Mouse (Mus musculus) neural tube, embryonic 12.5 days (tissue): ENCODE measurements around the gene Scd2. TPM values are rescaled to one million over a fixed set of nuclear protein-coding genes. Genes with fewer than 3 reads are reported as not detected.
A peak's percentile ranks its signal among the peaks of the same experiment; 100 is the strongest.

Experiments
- ATAC-seq: fragments of 200-750 bp; cut with Nextera tagmentation; 2 replicates; pipeline ENCODE4 v1.8.0; 2017; ENCODE audit warnings: low read depth, mild to moderate bottlenecking, moderate TSS enrichment, moderate library complexity; ENCODE audit not compliant: low FRiP score
- H3K27ac ChIP-seq: fragments of 300-500 bp; sonication (generic); 2 replicates; pipeline ENCODE4 v1.5.1; 2016
- H3K27me3 ChIP-seq: fragments of 300-500 bp; sonication (generic); replicated peaks from 2 replicates; pipeline ENCODE4 v1.6.1; 2016; ENCODE audit warnings: mild to moderate bottlenecking
- H3K36me3 ChIP-seq: fragments of 300-500 bp; sonication (generic); 2 replicates; pipeline ENCODE4 v1.6.1; 2016; ENCODE audit warnings: mild to moderate bottlenecking
- H3K4me1 ChIP-seq: fragments of 300-500 bp; sonication (generic); 2 replicates; pipeline ENCODE4 v1.6.1; 2016
- H3K4me2 ChIP-seq: fragments of 300-500 bp; sonication (generic); replicated peaks from 2 replicates; pipeline ENCODE4 v1.6.1; 2016; ENCODE audit warnings: mild to moderate bottlenecking
- H3K4me3 ChIP-seq: fragments of 300-500 bp; sonication (generic); 2 replicates; pipeline ENCODE4 v1.5.1; 2016
- H3K9ac ChIP-seq: fragments of 300-500 bp; sonication (generic); 2 replicates; pipeline ENCODE4 v1.6.1; 2016; ENCODE audit warnings: mild to moderate bottlenecking
- H3K9me3 ChIP-seq: fragments of 300-500 bp; sonication (generic); 2 replicates; pipeline ENCODE4 v1.6.1; 2016; ENCODE audit warnings: mild to moderate bottlenecking
- WGBS: fragments of 180-500 bp; shearing (Covaris S2); methylation state at CpG from one replicate; pipeline ENCODE4 v1.1.7; 2016; 5-methylcytosine and 5-hydroxymethylcytosine counted together
- polyA plus RNA-seq: library from polyadenylated mRNA; unstranded; fragments of >200 nt; fragmentation: Nextera tagmentation; extraction: Ambion mirVana; gene quantifications from 2 replicates; pipeline ENCODE4 v1.2.1, GENCODE M21; 2016

Scd2 gene
- polyA plus RNA-seq, 1 experiment from 2014 or later, result 371 TPM

GRCm38 (mm10) chr19:44292483-44292882 is 991 bp upstream of the Scd2 start:
- H3K27me3 ChIP-seq, result no peaks in the 10 kb centered on the region
- peaks cover 22% of the 10 kb centered on the region; the same call in 1 of the 2 replicates for H3K36me3 ChIP-seq
- no peaks in the 10 kb centered on the region for H3K9me3 ChIP-seq
- peak overlapping the region; percentile 71; the same call in 1 of the 2 replicates for H3K4me3 ChIP-seq
- peak overlapping the region; percentile 79 for H3K27ac ChIP-seq
- WGBS, result 36% methylated on average over 3 of the region's 3 CpGs
- H3K4me1 ChIP-seq, result peaks cover 39% of the 10 kb centered on the region
- H3K9ac ChIP-seq, result peak overlapping the region; percentile 38
- H3K4me2 ChIP-seq, result peak overlapping the region; percentile 97
- ATAC-seq, result no peak

DNA sequence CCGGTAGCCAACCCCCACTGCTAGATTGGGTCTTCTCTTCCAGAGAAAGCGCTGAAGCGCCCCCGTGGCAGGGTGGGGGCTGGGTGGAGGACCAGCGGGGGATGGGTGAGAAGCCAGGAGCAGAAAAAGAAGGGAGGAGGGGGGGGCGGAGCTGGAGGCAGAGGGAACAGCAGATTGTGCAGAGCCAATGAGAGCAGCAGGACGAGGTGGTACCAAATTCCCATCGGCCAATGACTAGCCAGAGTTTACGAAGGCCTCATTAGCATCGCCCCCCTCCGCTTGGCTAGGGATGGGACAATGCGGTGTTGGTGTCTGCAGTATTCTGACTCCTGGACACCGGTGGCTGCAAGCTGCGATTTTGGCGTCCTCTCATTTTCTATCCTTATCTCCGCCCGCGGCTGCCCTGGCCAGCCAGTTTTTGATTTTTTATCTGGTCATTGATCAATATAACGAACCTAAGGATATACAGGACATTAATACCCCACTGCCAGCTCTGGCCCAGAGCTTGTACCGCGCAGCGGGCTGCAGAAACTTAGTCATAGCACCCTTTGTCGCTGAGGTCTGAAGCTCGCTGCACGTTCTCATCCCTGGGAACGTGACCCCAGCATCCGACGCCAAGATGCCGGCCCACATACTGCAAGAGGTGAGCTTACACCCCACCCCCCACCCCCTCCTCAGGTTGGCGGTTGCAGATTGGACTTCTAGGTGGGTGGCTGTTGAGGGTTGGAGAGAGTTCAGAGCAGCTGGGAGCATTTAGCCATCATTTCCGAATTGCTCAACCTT is 486 bp downstream of the Scd2 start:
- peak; percentile 98 for ATAC-seq
- peaks cover 37% of the 10 kb centered on the region for H3K36me3 ChIP-seq
- H3K4me2 ChIP-seq, result peak overlapping the region; percentile 97
- peak overlapping the region; percentile 71 for H3K4me3 ChIP-seq
- H3K9me3 ChIP-seq, result no peaks in the 10 kb centered on the region
- H3K9ac ChIP-seq, result peak overlapping the region; percentile 87
- H3K27me3 ChIP-seq, result no peaks in the 10 kb centered on the region
- peaks cover 54% of the 10 kb centered on the region for H3K4me1 ChIP-seq
- peak overlapping the region; percentile 89 for H3K27ac ChIP-seq
- WGBS, result 2% methylated on average over 31 of the region's 31 CpGs

DNA sequence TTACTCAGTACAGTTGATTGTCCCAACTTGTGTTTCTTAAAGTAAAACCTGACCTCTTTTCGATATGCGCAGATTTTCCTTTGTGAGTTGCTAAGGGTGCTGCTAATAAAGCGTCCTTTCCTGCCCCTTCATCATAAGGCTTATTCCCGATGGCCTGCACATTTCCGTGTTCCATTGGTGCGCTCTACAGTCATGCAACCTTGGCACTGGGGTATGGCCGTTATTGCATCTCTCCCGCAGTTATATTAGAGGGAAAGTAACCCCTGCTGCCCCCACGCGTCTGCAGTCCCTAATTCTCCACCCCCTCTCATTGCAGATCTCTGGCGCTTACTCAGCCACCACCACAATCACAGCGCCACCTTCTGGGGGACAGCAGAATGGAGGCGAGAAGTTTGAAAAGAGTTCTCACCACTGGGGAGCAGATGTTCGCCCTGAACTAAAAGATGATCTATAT is 1.1 kb downstream of the Scd2 start:
- peak overlapping the region; percentile 97 for H3K4me2 ChIP-seq
- peaks cover 44% of the 10 kb centered on the region for H3K36me3 ChIP-seq
- no peaks in the 10 kb centered on the region for H3K9me3 ChIP-seq
- H3K4me1 ChIP-seq, result peaks cover 61% of the 10 kb centered on the region
- peak overlapping the region; percentile 71 for H3K4me3 ChIP-seq
- H3K27ac ChIP-seq, result peak overlapping the region; percentile 89
- H3K9ac ChIP-seq, result peak overlapping the region; percentile 87
- H3K27me3 ChIP-seq, result no peaks in the 10 kb centered on the region
- under 1% methylated on average over 14 of the region's 14 CpGs for WGBS
- peak; percentile 58 for ATAC-seq

GRCm38 (mm10) chr19:44295251-44295650 is 1.8 kb downstream of the Scd2 start:
- Histone ChIP-seq H3K9ac (peak overlapping the region; percentile 87), H3K4me1 (peaks cover 67% of the 10 kb centered on the region), H3K4me3 (peak overlapping the region; percentile 71), H3K27me3 (no peaks in the 10 kb centered on the region), H3K36me3 (peaks cover 50% of the 10 kb centered on the region), H3K9me3 (no peaks in the 10 kb centered on the region), H3K4me2 (peak overlapping the region; percentile 97), H3K27ac (no peak overlapping the region)
- no peak for ATAC-seq
- 6% methylated on average over 3 of the region's 3 CpGs for WGBS

DNA sequence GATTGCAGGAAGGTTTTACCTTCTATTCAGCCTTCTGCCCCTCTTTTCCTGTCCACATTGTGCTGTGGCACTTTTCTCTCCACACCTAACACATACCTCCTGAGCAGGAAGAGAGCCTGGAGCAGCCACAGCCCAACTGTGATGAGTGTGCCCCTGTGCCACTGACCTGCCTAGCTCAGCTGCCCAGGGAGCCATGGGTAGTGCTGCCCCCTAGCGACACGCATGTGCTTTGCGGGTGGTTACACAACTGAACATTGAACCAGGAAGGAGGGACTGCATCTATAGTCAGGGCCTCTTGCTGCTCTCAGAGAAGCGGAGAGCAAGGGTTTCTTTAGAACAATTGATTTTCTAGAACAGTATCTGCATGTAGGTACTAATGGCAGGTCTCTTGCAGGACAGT is 2.3 kb downstream of the Scd2 start:
- ATAC-seq, result no peak
- Histone ChIP-seq H3K4me2 (peak overlapping the region; percentile 97), H3K4me3 (peak overlapping the region; percentile 71), H3K4me1 (peaks cover 72% of the 10 kb centered on the region), H3K9me3 (no peaks in the 10 kb centered on the region), H3K9ac (peak overlapping the region; percentile 87), H3K36me3 (peaks cover 55% of the 10 kb centered on the region), H3K27me3 (no peaks in the 10 kb centered on the region), H3K27ac (no peak overlapping the region)
- 3% methylated on average over 4 of the region's 4 CpGs for WGBS

- WGBS, result 28% methylated on average over 7 of the region's 7 CpGs
- peak overlapping the region; percentile 87 for H3K9ac ChIP-seq
- H3K27ac ChIP-seq, result no peak overlapping the region
- peak overlapping the region; percentile 71 for H3K4me3 ChIP-seq
- H3K4me2 ChIP-seq, result peak overlapping the region; percentile 97
- no peak for ATAC-seq
- H3K4me1 ChIP-seq, result peaks cover 75% of the 10 kb centered on the region
- H3K9me3 ChIP-seq, result no peaks in the 10 kb centered on the region
- H3K36me3 ChIP-seq, result peaks cover 59% of the 10 kb centered on the region
- H3K27me3 ChIP-seq, result no peaks in the 10 kb centered on the region
Measured at GRCm38 (mm10) chr19:44296186-44296585, 2.7 kb downstream of the Scd2 start.

- Histone ChIP-seq H3K4me3 (peak overlapping the region; percentile 71), H3K9ac (peak overlapping the region; percentile 87), H3K4me2 (peak overlapping the region; percentile 97), H3K36me3 (peaks cover 69% of the 10 kb centered on the region), H3K9me3 (no peaks in the 10 kb centered on the region), H3K27ac (no peak overlapping the region), H3K4me1 (peaks cover 73% of the 10 kb centered on the region), H3K27me3 (no peaks in the 10 kb centered on the region)
- ATAC-seq, result no peak
- 65% methylated on average over 8 of the region's 8 CpGs for WGBS
Measured at GRCm38 (mm10) chr19:44297068-44297760, 3.7 kb downstream of the Scd2 start.

DNA sequence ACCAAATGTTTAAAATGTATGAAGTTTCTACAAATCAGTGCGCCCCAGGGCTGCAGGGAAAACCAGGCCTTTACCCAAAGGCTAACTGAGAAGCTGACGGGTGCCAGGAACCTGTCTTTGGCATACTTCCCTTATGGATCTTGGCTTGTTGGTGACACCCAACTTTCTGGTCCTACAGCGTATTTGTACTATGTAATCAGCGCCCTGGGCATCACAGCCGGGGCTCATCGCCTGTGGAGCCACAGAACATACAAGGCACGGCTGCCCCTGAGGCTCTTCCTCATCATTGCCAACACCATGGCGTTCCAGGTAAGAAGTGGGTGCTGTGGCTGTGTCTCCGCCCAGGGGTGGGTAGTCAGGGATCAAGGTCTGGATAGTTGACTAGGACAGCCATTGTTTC is 4.4 kb downstream of the Scd2 start:
- H3K27me3 ChIP-seq, result no peaks in the 10 kb centered on the region
- H3K4me1 ChIP-seq, result peaks cover 68% of the 10 kb centered on the region
- no peaks in the 10 kb centered on the region for H3K9me3 ChIP-seq
- peak overlapping the region; percentile 71 for H3K4me3 ChIP-seq
- H3K27ac ChIP-seq, result no peak overlapping the region
- peak overlapping the region; percentile 97 for H3K4me2 ChIP-seq
- H3K9ac ChIP-seq, result peak overlapping the region; percentile 87
- peaks cover 75% of the 10 kb centered on the region for H3K36me3 ChIP-seq
- 82% methylated on average over 9 of the region's 9 CpGs for WGBS
- ATAC-seq, result no peak

DNA sequence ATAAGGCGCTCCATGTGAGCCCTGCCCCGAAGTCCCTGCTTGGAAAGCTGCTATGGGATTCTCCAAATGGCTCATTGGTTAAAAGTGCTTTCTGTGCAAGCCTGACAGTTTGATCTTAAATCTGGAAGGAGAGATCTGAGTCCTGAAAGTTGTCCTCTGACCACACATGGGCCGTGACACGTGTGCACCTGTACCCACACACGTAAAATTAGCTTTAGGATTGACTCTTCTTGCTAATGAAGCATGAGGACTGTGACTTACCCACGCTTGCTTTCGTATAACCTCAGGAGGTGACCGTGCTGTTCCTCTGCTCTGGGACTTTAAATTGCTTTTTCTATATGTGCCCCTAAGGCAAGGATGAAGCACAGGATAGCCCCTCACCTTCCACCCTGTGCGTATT is 5.6 kb downstream of the Scd2 start:
- ATAC-seq, result no peak
- H3K9ac ChIP-seq, result peak overlapping the region; percentile 87; the same call in 1 of the 2 replicates
- peak overlapping the region; percentile 97 for H3K4me2 ChIP-seq
- H3K27ac ChIP-seq, result no peak overlapping the region
- H3K36me3 ChIP-seq, result peaks cover 87% of the 10 kb centered on the region
- no peaks in the 10 kb centered on the region for H3K27me3 ChIP-seq
- peak overlapping the region; percentile 71; the same call in 1 of the 2 replicates for H3K4me3 ChIP-seq
- no peaks in the 10 kb centered on the region for H3K9me3 ChIP-seq
- WGBS, result 91% methylated on average over 9 of the region's 9 CpGs
- peaks cover 66% of the 10 kb centered on the region for H3K4me1 ChIP-seq

- ATAC-seq, result no peak
- no peaks in the 10 kb centered on the region for H3K9me3 ChIP-seq
- H3K4me3 ChIP-seq, result no peak overlapping the region
- H3K36me3 ChIP-seq, result peaks cover 96% of the 10 kb centered on the region
- no peak overlapping the region for H3K27ac ChIP-seq
- peak overlapping the region; percentile 97 for H3K4me2 ChIP-seq
- no peaks in the 10 kb centered on the region for H3K27me3 ChIP-seq
- peaks cover 73% of the 10 kb centered on the region for H3K4me1 ChIP-seq
- H3K9ac ChIP-seq, result 0 out of 2 replicates have a peak overlapping the region, but pooled peaks have one; percentile 29
- WGBS, result 87% methylated on average over 6 of the region's 6 CpGs
Measured at GRCm38 (mm10) chr19:44299902-44300301, 6.4 kb downstream of the Scd2 start.

- no peak overlapping the region for H3K4me3 ChIP-seq
- WGBS, result 82% methylated on average over 7 of the region's 7 CpGs
Measured at GRCm38 (mm10) chr19:44300520-44300919, 7.0 kb downstream of the Scd2 start.

DNA sequence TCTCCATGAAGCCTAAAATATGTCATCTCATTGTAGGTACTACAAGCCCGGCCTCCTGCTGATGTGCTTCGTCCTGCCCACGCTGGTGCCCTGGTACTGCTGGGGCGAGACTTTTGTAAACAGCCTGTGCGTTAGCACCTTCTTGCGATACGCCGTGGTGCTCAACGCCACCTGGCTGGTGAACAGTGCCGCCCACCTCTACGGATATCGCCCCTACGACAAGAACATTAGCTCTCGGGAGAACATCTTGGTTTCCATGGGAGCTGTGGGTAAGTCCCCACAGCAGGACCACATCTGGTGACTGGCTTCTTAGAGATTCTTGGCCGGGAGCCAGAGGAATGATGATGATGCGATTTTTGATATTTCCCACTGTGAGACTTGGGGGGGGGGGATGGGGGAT is 7.7 kb downstream of the Scd2 start:
- no peaks in the 10 kb centered on the region for H3K27me3 ChIP-seq
- H3K27ac ChIP-seq, result no peak overlapping the region
- H3K4me1 ChIP-seq, result peaks cover 71% of the 10 kb centered on the region
- H3K4me2 ChIP-seq, result peak overlapping the region; percentile 97
- peaks cover 98% of the 10 kb centered on the region for H3K36me3 ChIP-seq
- ATAC-seq, result no peak
- 81% methylated on average over 16 of the region's 16 CpGs for WGBS
- H3K9me3 ChIP-seq, result no peaks in the 10 kb centered on the region
- H3K4me3 ChIP-seq, result no peak overlapping the region
- no peak overlapping the region for H3K9ac ChIP-seq

More at GRCm38 (mm10) chr19:44300520-44300919, 7.0 kb downstream of the Scd2 start:
- no peak for ATAC-seq
- Histone ChIP-seq H3K27ac (no peak overlapping the region), H3K4me2 (peak overlapping the region; percentile 97), H3K36me3 (peaks cover 96% of the 10 kb centered on the region), H3K9me3 (no peaks in the 10 kb centered on the region), H3K9ac (0 out of 2 replicates have a peak overlapping the region, but pooled peaks have one; percentile 29), H3K4me1 (peaks cover 75% of the 10 kb centered on the region), H3K27me3 (no peaks in the 10 kb centered on the region)
